Comparison of ENCODE assay signal across 8 mouse cellular contexts in the genomic region with DNA sequence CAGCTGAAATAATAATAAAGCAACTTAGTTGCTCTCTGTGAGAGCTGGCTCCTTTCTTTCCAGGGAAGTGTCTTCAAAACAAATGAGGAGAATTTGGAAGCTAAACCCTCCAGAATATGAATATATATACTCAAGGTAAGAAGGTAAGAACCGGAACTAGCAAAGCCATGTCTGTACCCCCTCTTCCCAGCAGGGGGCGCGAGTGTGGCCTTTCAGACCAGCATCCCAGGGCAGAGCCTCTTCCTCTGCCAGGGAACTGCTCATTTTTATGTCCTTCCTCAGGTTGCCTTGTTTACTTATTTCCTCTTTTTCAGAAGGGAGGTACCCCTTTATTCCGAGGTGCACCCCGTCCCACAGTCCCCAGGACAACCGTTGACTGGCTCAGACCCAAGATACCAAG.
A peak's percentile ranks its signal among the peaks of the same experiment; 100 is the strongest.
DNase-seq lines count a peak whose midpoint lies in the region; ATAC-seq and TF ChIP-seq lines count a peak whose summit lies in the region.
"Had no signal": no experiment of that assay in that cellular context is flagged by ENCODE, and none has a peak within 500 bp of the region (broad histone marks: within the 10 kb centered on the region; RNA-seq: fewer than 3 reads in every experiment).

No protein-coding gene starts in this region.

- no peak for TF ChIP-seq POLR2A in olfactory bulb, adult 2 months (IDR thresholded peaks at IDR 0.05; ENCODE audit: insufficient read depth, low read depth, low read length)

- no peaks in the 10 kb centered on the region for H3K4me1 ChIP-seq in olfactory bulb, adult 2 months (ENCODE audit: control insufficient read depth, insufficient read depth, low read length)
- H3K4me1 ChIP-seq: midbrain, embryonic 13.5 days had no signal

- peak; percentile 16; the same call in 1 of the 2 replicates for TF ChIP-seq CTCF in olfactory bulb, adult 2 months (IDR thresholded peaks at IDR 0.05; ENCODE audit: insufficient read depth, low read depth, low read length)

- no peak overlapping the region for H3K27ac ChIP-seq in olfactory bulb, adult 2 months (ENCODE audit: insufficient read depth, low read depth, low read length)
- H3K27ac ChIP-seq: midbrain, embryonic 13.5 days had no signal

- peak; percentile 6 for DNase-seq in kidney, adult 18-20 months
- no peak for DNase-seq in kidney, adult 11 months
- DNase-seq in ovary, postnatal 36 days (ENCODE audit: low spot score), result peak; percentile 20
- DNase-seq in ovary, adult 18-20 months (ENCODE audit: low spot score), result no peak
- DNase-seq in spleen, postnatal 10 days (ENCODE audit: low spot score in 2 of 2), result no peak

- WGBS in olfactory bulb, adult 2 months, result 66% methylated on average over 6 of the region's 6 CpGs

- 0 out of 2 replicates have a peak, but pooled peaks have one; percentile 39 for ATAC-seq in common myeloid progenitor, adult 5-6 weeks (replicated peaks; ENCODE audit: low read depth, poor library complexity, severe bottlenecking)
- ATAC-seq: midbrain, embryonic 13.5 days had no signal

- no peak overlapping the region for H3K4me3 ChIP-seq in olfactory bulb, adult 2 months (ENCODE audit: insufficient read depth, low read depth, low read length)
- H3K4me3 ChIP-seq: midbrain, embryonic 13.5 days had no signal

Comparison
In these comparisons a context has a peak if more than half of its experiments do, and no peak if none do; other contexts are left out.
1. DNase-seq: peak in kidney, adult 18-20 months (single experiment) and ovary, postnatal 36 days (single experiment); none in kidney, adult 11 months (single experiment), ovary, adult 18-20 months (single experiment) and spleen, postnatal 10 days (0 of 2).